Mouse (Mus musculus): ENCODE measurements around the gene Ostn. TPM values are rescaled to one million over a fixed set of nuclear protein-coding genes. Genes with fewer than 3 reads are reported as not detected.
"Not testable (repeated sequence)": the region's sequence is repeated elsewhere in the genome, so short reads cannot be mapped to it uniquely, and the experiment has no call there.

Gene Ostn
- not detected in 2 replicates for polyA plus RNA-seq (2015; fragmentation: Nextera tagmentation; extraction: Ambion mirVana)

- not testable (repeated sequence) for H3K4me2 ChIP-seq (ENCODE audit: low read length); H3K9me3 ChIP-seq (replicated peaks; ENCODE audit: control insufficient read depth, low read length, poor library complexity, severe bottlenecking); H3K4me1 ChIP-seq (ENCODE audit: control insufficient read depth, insufficient read depth, low read length); ATAC-seq; H3K27me3 ChIP-seq (ENCODE audit: control insufficient read depth, insufficient read depth, low read depth, low read length); H3K36me3 ChIP-seq (ENCODE audit: control insufficient read depth, insufficient read depth, low read length); H3K4me3 ChIP-seq (ENCODE audit: low read depth, low read length); H3K9ac ChIP-seq (ENCODE audit: low read depth, low read length); H3K27ac ChIP-seq (ENCODE audit: low read length)
- 75% methylated on average over 4 of the region's 4 CpGs for WGBS
Measured at GRCm38 (mm10) chr16:27307189-27307588, at the start of gene Ostn. Gene Ostn, plus strand, starts transcription at chr16:27307489.

GRCm38 (mm10) chr16:27268748-27269147 is 38.5 kb upstream of the Ostn start:
- 89% methylated on average over 4 of the region's 4 CpGs for WGBS
- no peak overlapping the region for H3K27ac ChIP-seq (ENCODE audit: low read length)
- no peak overlapping the region for H3K9ac ChIP-seq (ENCODE audit: low read depth, low read length)
- H3K4me3 ChIP-seq (ENCODE audit: low read depth, low read length) = no peak overlapping the region
- H3K36me3 ChIP-seq (ENCODE audit: control insufficient read depth, insufficient read depth, low read length) = no peaks in the 10 kb centered on the region
- no peak for ATAC-seq
- H3K4me1 ChIP-seq (ENCODE audit: control insufficient read depth, insufficient read depth, low read length) = no peaks in the 10 kb centered on the region
- no peaks in the 10 kb centered on the region for H3K9me3 ChIP-seq (replicated peaks; ENCODE audit: control insufficient read depth, low read length, poor library complexity, severe bottlenecking)
- H3K4me2 ChIP-seq (ENCODE audit: low read length) = no peak overlapping the region
- no peaks in the 10 kb centered on the region for H3K27me3 ChIP-seq (ENCODE audit: control insufficient read depth, insufficient read depth, low read depth, low read length)

GRCm38 (mm10) chr16:27287410-27287809 is 19.9 kb upstream of the Ostn start:
- 93% methylated on average over 3 of the region's 3 CpGs for WGBS
- no peak for ATAC-seq

DNA sequence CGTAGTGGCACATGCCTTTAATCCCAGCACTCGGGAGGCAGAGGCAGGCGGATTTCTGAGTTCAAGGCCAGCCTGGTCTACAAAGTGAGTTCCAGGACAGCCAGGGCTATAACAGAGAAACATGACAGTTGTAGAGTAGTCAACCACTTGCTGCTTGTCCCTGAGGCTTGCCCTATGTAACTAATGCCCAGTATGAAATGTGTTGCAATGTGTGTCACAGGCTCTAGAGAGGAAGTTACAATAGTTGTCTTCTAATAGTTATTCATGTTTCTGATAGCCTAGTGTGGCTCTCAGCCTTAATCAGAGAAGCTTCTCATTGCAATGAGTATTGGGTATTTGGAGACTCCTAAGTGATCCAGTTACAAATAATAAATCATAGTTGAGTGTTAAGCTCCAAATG is 10.8 kb upstream of the Ostn start:
- H3K27me3 ChIP-seq (ENCODE audit: control insufficient read depth, insufficient read depth, low read depth, low read length) = no peaks in the 10 kb centered on the region
- H3K4me1 ChIP-seq (ENCODE audit: control insufficient read depth, insufficient read depth, low read length) = no peaks in the 10 kb centered on the region
- H3K36me3 ChIP-seq (ENCODE audit: control insufficient read depth, insufficient read depth, low read length) = no peaks in the 10 kb centered on the region
- no peak overlapping the region for H3K9ac ChIP-seq (ENCODE audit: low read depth, low read length)
- H3K27ac ChIP-seq (ENCODE audit: low read length) = no peak overlapping the region
- no peak overlapping the region for H3K4me2 ChIP-seq (ENCODE audit: low read length)
- no peak overlapping the region for H3K4me3 ChIP-seq (ENCODE audit: low read depth, low read length)
- WGBS = 86% methylated on average over 3 of the region's 3 CpGs
- no peaks in the 10 kb centered on the region for H3K9me3 ChIP-seq (replicated peaks; ENCODE audit: control insufficient read depth, low read length, poor library complexity, severe bottlenecking)
- no peak for ATAC-seq

More at GRCm38 (mm10) chr16:27287410-27287809, 19.9 kb upstream of the Ostn start:
- no peaks in the 10 kb centered on the region for H3K27me3 ChIP-seq (ENCODE audit: control insufficient read depth, insufficient read depth, low read depth, low read length)
- H3K4me1 ChIP-seq (ENCODE audit: control insufficient read depth, insufficient read depth, low read length) = no peaks in the 10 kb centered on the region
- H3K27ac ChIP-seq (ENCODE audit: low read length) = no peak overlapping the region
- H3K9me3 ChIP-seq (replicated peaks; ENCODE audit: control insufficient read depth, low read length, poor library complexity, severe bottlenecking) = no peaks in the 10 kb centered on the region
- no peak overlapping the region for H3K4me2 ChIP-seq (ENCODE audit: low read length)
- no peak overlapping the region for H3K4me3 ChIP-seq (ENCODE audit: low read depth, low read length)
- no peak overlapping the region for H3K9ac ChIP-seq (ENCODE audit: low read depth, low read length)
- H3K36me3 ChIP-seq (ENCODE audit: control insufficient read depth, insufficient read depth, low read length) = no peaks in the 10 kb centered on the region

DNA sequence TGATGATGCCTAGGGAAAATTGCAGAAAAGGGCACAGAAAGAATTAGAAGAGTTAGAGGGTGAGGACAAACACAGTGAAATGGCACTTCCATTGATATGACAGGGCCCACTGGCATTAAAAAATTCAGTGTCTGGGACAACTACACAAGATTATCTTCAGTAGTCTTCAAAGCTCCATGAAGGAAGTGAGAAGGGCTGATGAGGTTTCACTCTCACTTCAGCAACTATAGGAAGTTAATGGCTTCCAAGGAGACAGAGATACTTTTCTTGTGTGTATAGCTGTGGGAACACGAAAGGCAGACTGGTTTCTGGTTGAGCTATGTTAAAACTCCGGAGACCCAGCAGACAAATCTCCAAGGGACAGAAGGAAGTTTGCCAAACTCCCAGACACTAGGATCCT is 10.4 kb upstream of the Ostn start:
- H3K27me3 ChIP-seq (ENCODE audit: control insufficient read depth, insufficient read depth, low read depth, low read length) = no peaks in the 10 kb centered on the region
- H3K36me3 ChIP-seq (ENCODE audit: control insufficient read depth, insufficient read depth, low read length) = no peaks in the 10 kb centered on the region
- H3K27ac ChIP-seq (ENCODE audit: low read length) = no peak overlapping the region
- no peak overlapping the region for H3K9ac ChIP-seq (ENCODE audit: low read depth, low read length)
- ATAC-seq = no peak
- no peaks in the 10 kb centered on the region for H3K4me1 ChIP-seq (ENCODE audit: control insufficient read depth, insufficient read depth, low read length)
- no peaks in the 10 kb centered on the region for H3K9me3 ChIP-seq (replicated peaks; ENCODE audit: control insufficient read depth, low read length, poor library complexity, severe bottlenecking)
- no peak overlapping the region for H3K4me3 ChIP-seq (ENCODE audit: low read depth, low read length)
- H3K4me2 ChIP-seq (ENCODE audit: low read length) = no peak overlapping the region
- 89% methylated on average over 2 of the region's 2 CpGs for WGBS

GRCm38 (mm10) chr16:27319099-27319498 is 11.8 kb downstream of the Ostn start:
- Histone ChIP-seq H3K9me3 (replicated peaks; ENCODE audit: control insufficient read depth, low read length, poor library complexity, severe bottlenecking) (no peaks in the 10 kb centered on the region), H3K9ac (ENCODE audit: low read depth, low read length) (no peak overlapping the region), H3K4me2 (ENCODE audit: low read length) (no peak overlapping the region), H3K36me3 (ENCODE audit: control insufficient read depth, insufficient read depth, low read length) (no peaks in the 10 kb centered on the region), H3K4me1 (ENCODE audit: control insufficient read depth, insufficient read depth, low read length) (no peaks in the 10 kb centered on the region), H3K27ac (ENCODE audit: low read length) (no peak overlapping the region), H3K27me3 (ENCODE audit: control insufficient read depth, insufficient read depth, low read depth, low read length) (no peaks in the 10 kb centered on the region), H3K4me3 (ENCODE audit: low read depth, low read length) (no peak overlapping the region)
- WGBS = 95% methylated on average over 1 of the region's 1 CpGs
- no peak for ATAC-seq

DNA sequence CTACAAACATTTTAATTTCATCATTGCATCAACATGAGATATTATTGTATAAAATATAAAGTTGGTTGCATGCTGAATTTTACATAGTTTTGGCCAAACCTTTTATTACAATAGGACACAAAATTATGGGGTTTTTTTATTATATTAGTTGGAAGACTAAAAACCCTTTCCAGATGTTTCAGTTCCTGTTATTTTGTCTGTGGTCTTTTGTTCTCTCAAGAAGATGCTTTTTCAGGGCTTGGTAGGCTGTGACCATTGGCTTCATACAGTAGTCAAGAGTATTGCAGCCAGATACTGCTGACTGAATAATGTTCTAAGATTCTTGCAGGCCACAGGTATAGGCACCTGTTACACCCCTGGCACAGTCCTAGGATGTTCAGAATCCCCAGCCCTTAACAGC is 14.8 kb downstream of the Ostn start:
- H3K36me3 ChIP-seq (ENCODE audit: control insufficient read depth, insufficient read depth, low read length) = no peaks in the 10 kb centered on the region
- no peak overlapping the region for H3K9ac ChIP-seq (ENCODE audit: low read depth, low read length)
- H3K9me3 ChIP-seq (replicated peaks; ENCODE audit: control insufficient read depth, low read length, poor library complexity, severe bottlenecking) = no peaks in the 10 kb centered on the region
- no peak for ATAC-seq
- no peaks in the 10 kb centered on the region for H3K27me3 ChIP-seq (ENCODE audit: control insufficient read depth, insufficient read depth, low read depth, low read length)
- H3K4me1 ChIP-seq (ENCODE audit: control insufficient read depth, insufficient read depth, low read length) = no peaks in the 10 kb centered on the region
- no peak overlapping the region for H3K27ac ChIP-seq (ENCODE audit: low read length)
- H3K4me2 ChIP-seq (ENCODE audit: low read length) = no peak overlapping the region
- H3K4me3 ChIP-seq (ENCODE audit: low read depth, low read length) = no peak overlapping the region

GRCm38 (mm10) chr16:27326463-27326862 is 19.2 kb downstream of the Ostn start:
- Histone ChIP-seq H3K4me2 (ENCODE audit: low read length) (no peak overlapping the region), H3K4me3 (ENCODE audit: low read depth, low read length) (no peak overlapping the region), H3K9me3 (replicated peaks; ENCODE audit: control insufficient read depth, low read length, poor library complexity, severe bottlenecking) (no peaks in the 10 kb centered on the region), H3K4me1 (ENCODE audit: control insufficient read depth, insufficient read depth, low read length) (no peaks in the 10 kb centered on the region), H3K9ac (ENCODE audit: low read depth, low read length) (no peak overlapping the region), H3K27ac (ENCODE audit: low read length) (no peak overlapping the region), H3K27me3 (ENCODE audit: control insufficient read depth, insufficient read depth, low read depth, low read length) (no peaks in the 10 kb centered on the region), H3K36me3 (ENCODE audit: control insufficient read depth, insufficient read depth, low read length) (no peaks in the 10 kb centered on the region)
- ATAC-seq = no peak
- WGBS = 96% methylated on average over 2 of the region's 2 CpGs

GRCm38 (mm10) chr16:27347521-27347920 is 40.2 kb downstream of the Ostn start:
- 88% methylated on average over 3 of the region's 3 CpGs for WGBS
- Histone ChIP-seq H3K27me3 (ENCODE audit: control insufficient read depth, insufficient read depth, low read depth, low read length) (no peaks in the 10 kb centered on the region), H3K9me3 (replicated peaks; ENCODE audit: control insufficient read depth, low read length, poor library complexity, severe bottlenecking) (no peaks in the 10 kb centered on the region), H3K36me3 (ENCODE audit: control insufficient read depth, insufficient read depth, low read length) (no peaks in the 10 kb centered on the region), H3K27ac (ENCODE audit: low read length) (no peak overlapping the region), H3K4me2 (ENCODE audit: low read length) (no peak overlapping the region), H3K9ac (ENCODE audit: low read depth, low read length) (no peak overlapping the region), H3K4me3 (ENCODE audit: low read depth, low read length) (no peak overlapping the region), H3K4me1 (ENCODE audit: control insufficient read depth, insufficient read depth, low read length) (no peaks in the 10 kb centered on the region)
- ATAC-seq = no peak

- ATAC-seq = no peak
- H3K36me3 ChIP-seq (ENCODE audit: control insufficient read depth, insufficient read depth, low read length) = no peaks in the 10 kb centered on the region
- H3K4me2 ChIP-seq (ENCODE audit: low read length) = no peak overlapping the region
- H3K9me3 ChIP-seq (replicated peaks; ENCODE audit: control insufficient read depth, low read length, poor library complexity, severe bottlenecking) = no peaks in the 10 kb centered on the region
- no peak overlapping the region for H3K27ac ChIP-seq (ENCODE audit: low read length)
- H3K9ac ChIP-seq (ENCODE audit: low read depth, low read length) = no peak overlapping the region
- H3K4me1 ChIP-seq (ENCODE audit: control insufficient read depth, insufficient read depth, low read length) = no peaks in the 10 kb centered on the region
- H3K27me3 ChIP-seq (ENCODE audit: control insufficient read depth, insufficient read depth, low read depth, low read length) = no peaks in the 10 kb centered on the region
- H3K4me3 ChIP-seq (ENCODE audit: low read depth, low read length) = no peak overlapping the region
- 80% methylated on average over 1 of the region's 1 CpGs for WGBS
Measured at GRCm38 (mm10) chr16:27348359-27348758, 41.1 kb downstream of the Ostn start.
